Mouse (Mus musculus) inflammation-experienced regulatory T-cells, adult 16 weeks (primary cell): ENCODE measurements around the gene Pafah1b2. TPM values are rescaled to one million over a fixed set of nuclear protein-coding genes. Genes with fewer than 3 reads are reported as not detected.

ENCODE experiments used
- polyA plus RNA-seq: library from polyadenylated mRNA; unstranded; fragments of 100-300 nt; shearing (Covaris generic); gene quantifications from one replicate; pipeline ENCODE4 v1.2.1, GENCODE M21; 2017

Gene Pafah1b2
- polyA plus RNA-seq = 87.5 TPM

DNA sequence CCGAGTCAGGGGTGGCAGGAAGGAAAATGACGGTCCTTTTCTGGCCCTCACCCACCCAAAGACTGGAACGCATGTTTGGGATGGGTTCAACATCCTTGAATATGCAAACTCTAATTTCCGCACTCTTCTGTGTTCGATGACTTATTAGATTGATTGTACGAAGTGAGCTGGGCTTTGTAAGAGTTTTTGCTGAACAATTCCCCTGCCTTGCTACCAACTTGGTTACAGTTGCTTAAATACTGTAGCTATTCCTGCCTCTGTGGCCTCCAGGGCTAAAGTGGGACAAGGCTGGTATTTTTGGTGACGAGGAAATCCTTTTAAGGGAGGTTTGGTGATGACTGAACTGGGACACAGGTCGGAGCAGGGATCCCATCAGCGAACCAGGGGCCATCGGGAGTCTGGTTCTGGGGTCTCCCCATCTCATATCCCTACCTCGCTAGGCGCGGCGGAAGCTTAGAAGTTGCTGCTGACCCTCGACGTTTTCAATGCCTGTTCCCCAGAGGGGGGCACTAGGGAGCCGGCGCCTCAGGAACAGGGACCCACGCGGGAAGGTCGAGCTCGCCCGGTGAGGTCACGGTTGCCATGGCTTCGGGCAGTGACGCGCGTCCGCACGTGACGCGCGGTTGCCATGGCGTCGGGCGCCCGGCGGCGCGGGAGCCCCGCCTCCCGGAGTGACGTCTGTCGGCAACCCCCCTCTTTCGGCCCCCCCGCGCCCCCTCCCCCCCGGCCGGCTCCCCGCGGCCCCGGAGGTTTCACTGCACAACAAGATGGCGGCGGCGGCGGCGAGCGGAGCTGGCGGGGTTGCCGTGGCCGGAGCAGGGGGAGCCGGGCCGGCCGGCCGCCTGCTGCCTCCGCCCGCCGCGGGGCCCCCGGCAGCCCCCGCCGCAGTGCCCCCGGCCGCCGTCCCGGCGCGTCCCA lies at the start of gene Pafah1b2, which contains the start of gene Sik3:
Gene Pafah1b2 (minus strand): TSS at position 600 of the 918 bp plus-strand sequence.
Gene Sik3 (plus strand): TSS at position 730 of the 918 bp plus-strand sequence.

GRCm38 (mm10) chr9:45955107-45955963 lies 57.2 kb downstream of the Pafah1b2 start, which contains the start of gene Sidt2:
TSS of gene Sidt2 (minus strand) at chr9:45955258.

DNA sequence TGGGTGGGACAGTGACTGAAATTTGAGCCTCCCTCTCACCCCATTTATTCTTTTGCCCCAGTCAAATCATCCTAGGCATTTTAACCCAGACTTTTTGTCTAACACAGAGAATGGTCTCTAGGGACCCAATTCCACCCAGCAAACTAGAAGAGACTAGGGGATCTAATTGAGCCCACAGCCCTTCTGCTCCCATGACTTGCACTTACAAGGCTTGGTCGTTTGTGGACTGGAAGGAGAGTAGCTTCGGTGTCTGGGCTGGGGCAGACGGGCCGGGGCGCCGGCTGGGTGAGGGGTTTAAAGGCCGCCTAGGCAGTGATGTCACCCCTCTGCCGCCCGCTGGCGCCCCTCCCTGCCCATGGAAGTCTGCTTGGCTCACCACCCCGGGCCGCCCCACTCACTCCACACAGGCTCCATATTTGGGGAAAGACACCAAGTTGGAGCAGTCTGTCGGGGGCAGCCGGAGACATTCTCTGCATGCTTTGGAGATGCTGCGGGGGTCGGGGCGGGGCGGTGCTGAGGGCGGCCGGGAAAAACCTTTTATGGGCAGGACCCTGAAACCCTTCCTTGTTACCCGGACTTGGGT lies 76.8 kb downstream of the Pafah1b2 start, which contains the start of gene Tagln:
Gene Tagln (minus strand): TSS at position 431 of the 583 bp plus-strand sequence.

Other genes with a start within 250 kb of the Pafah1b2 start
- 20.8 TPM for gene Cep164, start 184.0 kb downstream of the Pafah1b2 start, polyA plus RNA-seq
- gene Bace1, start 174.1 kb downstream of the Pafah1b2 start, polyA plus RNA-seq = 5.1 TPM
- 58.4 TPM for gene Pcsk7, start 106.2 kb downstream of the Pafah1b2 start, polyA plus RNA-seq
- 47.9 TPM for gene Rnf214, start 105.8 kb downstream of the Pafah1b2 start, polyA plus RNA-seq
- 2.6 TPM for gene Tagln, start 76.6 kb downstream of the Pafah1b2 start, polyA plus RNA-seq
- 42.8 TPM for gene Sidt2, start 57.4 kb downstream of the Pafah1b2 start, polyA plus RNA-seq
- gene Sik3, start 130 bp upstream of the Pafah1b2 start, polyA plus RNA-seq = 6.4 TPM
- gene Apoa1, start 215.9 kb upstream of the Pafah1b2 start, polyA plus RNA-seq = not detected
- gene Apoc3, start 222.9 kb upstream of the Pafah1b2 start, polyA plus RNA-seq = not detected
- gene Apoa4, start 228.0 kb upstream of the Pafah1b2 start, polyA plus RNA-seq = not detected